Mouse (Mus musculus) limb, embryonic 11.5 days (tissue): Measurements from ENCODE around the gene Kcnj14. TPM values are rescaled to one million over a fixed set of nuclear protein-coding genes. Genes with fewer than 3 reads are reported as not detected.

ENCODE experiments used
- ATAC-seq: fragments of 200-750 bp; cut with Nextera tagmentation; 2 replicates; pipeline ENCODE4 v1.8.0; 2017; ENCODE audit warnings: low read depth; ENCODE audit not compliant: insufficient number of reproducible peaks, low FRiP score, low TSS enrichment
- DNase-seq: peaks from one replicate; pipeline ENCODE4 v3.0.0-alpha.2; 2015; ENCODE audit warnings: low spot score
- H3K27ac ChIP-seq: fragments of 300-500 bp; sonication (generic); replicated peaks from 2 replicates; pipeline ENCODE4 v1.5.1; 2014; ENCODE audit warnings: low read depth, mild to moderate bottlenecking, low read length
- H3K27me3 ChIP-seq: fragments of 300-500 bp; sonication (generic); 2 replicates; pipeline ENCODE4 v1.6.1; 2014; ENCODE audit warnings: mild to moderate bottlenecking, low read length, mixed read lengths; ENCODE audit not compliant: control insufficient read depth, insufficient read depth
- H3K36me3 ChIP-seq: fragments of 300-500 bp; sonication (generic); 2 replicates; pipeline ENCODE4 v1.6.1; 2014; ENCODE audit warnings: mild to moderate bottlenecking, low read length, moderate library complexity, mixed read lengths; ENCODE audit not compliant: control insufficient read depth, insufficient read depth
- H3K4me1 ChIP-seq: fragments of 300-500 bp; sonication (generic); 2 replicates; pipeline ENCODE4 v1.6.1; 2014; ENCODE audit warnings: low read length, mixed read lengths; ENCODE audit not compliant: control insufficient read depth, insufficient read depth
- H3K4me2 ChIP-seq: fragments of 300-500 bp; sonication (generic); 2 replicates; pipeline ENCODE4 v1.6.1; 2014; ENCODE audit warnings: low read depth, mild to moderate bottlenecking, moderate library complexity; ENCODE audit not compliant: severe bottlenecking
- H3K4me3 ChIP-seq: fragments of 300-500 bp; sonication (generic); 2 replicates; pipeline ENCODE4 v1.5.1; 2014; ENCODE audit warnings: low read depth, low read length
- H3K9ac ChIP-seq: fragments of 300-500 bp; sonication (generic); 2 replicates; pipeline ENCODE4 v1.6.1; 2014; ENCODE audit warnings: mild to moderate bottlenecking, low read length
- H3K9me3 ChIP-seq: fragments of 300-500 bp; sonication (generic); 2 replicates; pipeline ENCODE4 v1.6.1; 2016; ENCODE audit warnings: low read length; ENCODE audit not compliant: control insufficient read depth
- WGBS: fragments of 180-500 bp; shearing (Covaris S2); extraction: QIAGEN DNeasy Blood & Tissue Kit; methylation state at CpG from one replicate; pipeline ENCODE4 v1.1.7; 2014; 5-methylcytosine and 5-hydroxymethylcytosine counted together
- polyA plus RNA-seq: library from polyadenylated mRNA; unstranded; fragments of >200 nt; fragmentation: Nextera tagmentation; extraction: Ambion mirVana; gene quantifications from 2 replicates; pipeline ENCODE4 v1.2.1, GENCODE M21; 2014

Kcnj14 gene
- polyA plus RNA-seq, 1 experiment from 2014 or later: 1.4 TPM

DNA sequence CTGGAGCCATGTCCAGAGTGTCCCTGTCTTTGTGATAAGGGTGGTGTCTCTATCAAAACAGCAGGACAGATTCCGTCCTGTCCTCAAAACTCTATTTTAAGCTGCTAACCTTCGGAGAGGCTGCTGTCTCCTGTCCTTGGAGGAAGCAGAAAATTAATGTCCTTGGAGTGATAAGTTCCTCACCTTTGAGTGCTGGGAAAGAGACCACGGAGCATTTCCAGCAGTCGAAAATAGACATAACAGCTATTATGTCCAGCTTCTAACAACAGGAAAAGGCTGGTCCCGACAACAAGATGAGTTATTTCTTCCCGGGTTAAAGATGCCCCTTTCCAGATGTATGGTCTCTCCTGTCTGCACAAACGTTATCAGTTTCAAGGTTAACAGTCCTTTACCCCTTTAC lies 49.3 kb downstream of the Kcnj14 start:
- Histone ChIP-seq H3K4me3 (no peak overlapping the region), H3K27ac (no peak overlapping the region), H3K9ac (no peak overlapping the region), H3K9me3 (no peaks in the 10 kb centered on the region), H3K4me1 (no peaks in the 10 kb centered on the region), H3K27me3 (no peaks in the 10 kb centered on the region), H3K4me2 (no peak overlapping the region), H3K36me3 (no peaks in the 10 kb centered on the region)
- ATAC-seq: no peak
- WGBS: 79% methylated on average over 7 of the region's 7 CpGs
- DNase-seq: no peak

DNA sequence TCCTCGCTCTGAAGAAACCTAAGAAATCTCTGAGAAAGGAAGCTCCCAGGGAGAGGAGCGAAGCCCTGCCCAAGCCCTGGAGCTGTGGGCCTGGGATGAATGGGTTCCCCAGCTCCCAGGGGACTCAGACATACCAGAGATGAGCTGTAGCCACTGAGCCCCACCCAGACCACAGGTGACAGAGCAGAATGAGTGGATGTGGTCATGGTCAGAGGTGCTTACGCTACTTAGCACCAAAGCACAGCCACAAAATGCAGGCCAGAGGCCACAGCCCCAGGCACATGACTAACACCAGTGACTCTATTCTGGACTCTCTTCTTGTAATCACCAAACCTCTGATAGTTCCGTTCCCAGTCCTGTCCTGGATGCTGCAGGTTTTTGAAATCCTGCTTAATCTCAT lies 53.5 kb downstream of the Kcnj14 start:
- Histone ChIP-seq H3K9ac (no peak overlapping the region), H3K4me2 (no peak overlapping the region), H3K27ac (no peak overlapping the region), H3K27me3 (no peaks in the 10 kb centered on the region), H3K4me1 (no peaks in the 10 kb centered on the region), H3K4me3 (no peak overlapping the region), H3K36me3 (no peaks in the 10 kb centered on the region), H3K9me3 (no peaks in the 10 kb centered on the region)
- DNase-seq (no peak), ATAC-seq (no peak)
- WGBS: 71% methylated on average over 4 of the region's 4 CpGs

- 73% methylated on average over 8 of the region's 8 CpGs for WGBS
- Histone ChIP-seq H3K9me3 (no peaks in the 10 kb centered on the region), H3K4me2 (no peak overlapping the region), H3K4me3 (no peak overlapping the region), H3K27ac (no peak overlapping the region), H3K27me3 (no peaks in the 10 kb centered on the region), H3K4me1 (no peaks in the 10 kb centered on the region), H3K36me3 (no peaks in the 10 kb centered on the region), H3K9ac (no peak overlapping the region)
- DNase-seq: no peak
- no peak for ATAC-seq
Measured at GRCm38 (mm10) chr7:45770427-45771082, 54.0 kb downstream of the Kcnj14 start.

GRCm38 (mm10) chr7:45767500-45767899 lies 57.1 kb downstream of the Kcnj14 start:
- Histone ChIP-seq H3K4me2 (no peak overlapping the region), H3K9me3 (no peaks in the 10 kb centered on the region), H3K9ac (no peak overlapping the region), H3K4me1 (no peaks in the 10 kb centered on the region), H3K27ac (no peak overlapping the region), H3K27me3 (no peaks in the 10 kb centered on the region), H3K4me3 (no peak overlapping the region), H3K36me3 (no peaks in the 10 kb centered on the region)
- ATAC-seq (no peak), DNase-seq (no peak)
- WGBS: 88% methylated on average over 6 of the region's 6 CpGs

DNA sequence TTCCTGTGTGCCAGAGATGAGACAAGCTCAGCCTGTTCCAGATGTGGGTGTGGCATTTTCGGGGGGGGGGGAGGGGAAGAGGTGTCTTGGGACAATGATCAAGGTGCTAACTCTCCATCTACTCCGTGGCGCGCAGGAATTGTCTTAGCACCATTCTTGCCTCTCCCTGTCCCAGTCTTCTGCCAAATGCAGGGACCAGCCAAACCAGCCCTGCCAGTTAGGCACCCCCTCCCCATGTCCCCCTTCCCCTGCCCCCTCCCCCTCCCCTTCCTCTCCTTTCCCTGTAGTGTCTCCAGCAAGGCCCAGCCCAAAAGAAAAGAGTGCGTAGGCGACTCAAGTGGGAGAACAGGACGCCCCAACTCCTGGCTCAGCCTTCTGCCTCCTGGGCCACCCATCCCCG lies 57.8 kb downstream of the Kcnj14 start:
- H3K4me1 ChIP-seq: no peaks in the 10 kb centered on the region
- H3K27ac ChIP-seq: no peak overlapping the region
- no peaks in the 10 kb centered on the region for H3K9me3 ChIP-seq
- H3K4me3 ChIP-seq: no peak overlapping the region
- no peaks in the 10 kb centered on the region for H3K27me3 ChIP-seq
- no peak overlapping the region for H3K9ac ChIP-seq
- H3K36me3 ChIP-seq: no peaks in the 10 kb centered on the region
- no peak overlapping the region for H3K4me2 ChIP-seq
- no peak for DNase-seq
- no peak for ATAC-seq
- 49% methylated on average over 8 of the region's 8 CpGs for WGBS

Other genes with a start within 250 kb of the Kcnj14 start
- not detected in 2 replicates for gene Fgf21, start 209.3 kb downstream of the Kcnj14 start, polyA plus RNA-seq
- gene Fut1, start 207.5 kb downstream of the Kcnj14 start, polyA plus RNA-seq: 0.07 TPM in 1 of 2 replicates, not detected in the other
- not detected in 2 replicates for gene Izumo1, start 203.0 kb downstream of the Kcnj14 start, polyA plus RNA-seq
- 5.8 and 6.4 TPM in 2 replicates for gene Rasip1, start 197.3 kb downstream of the Kcnj14 start, polyA plus RNA-seq
- gene Mamstr, start 184.8 kb downstream of the Kcnj14 start, polyA plus RNA-seq: 2.8 and 5.1 TPM in 2 replicates
- gene Fut2, start 158.4 kb downstream of the Kcnj14 start, polyA plus RNA-seq: 0.12 and 0.28 TPM in 2 replicates
- 0.24 and 0.44 TPM in 2 replicates for gene Ntn5, start 140.8 kb downstream of the Kcnj14 start, polyA plus RNA-seq
- 0.11 and 0.37 TPM in 2 replicates for gene Sec1, start 130.4 kb downstream of the Kcnj14 start, polyA plus RNA-seq
- 5.1 and 5.5 TPM in 2 replicates for gene Car11, start 124.9 kb downstream of the Kcnj14 start, polyA plus RNA-seq
- gene Dbp, start 119.7 kb downstream of the Kcnj14 start, polyA plus RNA-seq: 4.2 and 4.9 TPM in 2 replicates
- gene Rpl18, start 109.3 kb downstream of the Kcnj14 start, polyA plus RNA-seq: 1,181 and 1,244 TPM in 2 replicates
- 28.4 and 28.5 TPM in 2 replicates for gene Sphk2, start 106.8 kb downstream of the Kcnj14 start, polyA plus RNA-seq
- 0.65 and 0.82 TPM in 2 replicates for gene Fam83e, start 103.6 kb downstream of the Kcnj14 start, polyA plus RNA-seq
- not detected in 2 replicates for gene Spaca4, start 99.0 kb downstream of the Kcnj14 start, polyA plus RNA-seq
- 3.6 and 4.6 TPM in 2 replicates for gene Lmtk3, start 41.0 kb downstream of the Kcnj14 start, polyA plus RNA-seq
- 0.77 and 3.2 TPM in 2 replicates for gene Sult2b1, start 40.1 kb downstream of the Kcnj14 start, polyA plus RNA-seq
- 176 TPM in 2 replicates for gene Cyth2, start 10.2 kb downstream of the Kcnj14 start, polyA plus RNA-seq
- gene Grwd1, start 6.2 kb upstream of the Kcnj14 start, polyA plus RNA-seq: 90.6 and 94.3 TPM in 2 replicates
- gene Kdelr1, start 48.0 kb upstream of the Kcnj14 start, polyA plus RNA-seq: 72.7 and 97.1 TPM in 2 replicates
- 0.07 TPM in 1 of 2 replicates, not detected in the other for gene Grin2d, start 53.6 kb upstream of the Kcnj14 start, polyA plus RNA-seq
- 1.0 and 1.8 TPM in 2 replicates for gene Syngr4, start 71.9 kb upstream of the Kcnj14 start, polyA plus RNA-seq
- gene Tmem143, start 72.2 kb upstream of the Kcnj14 start, polyA plus RNA-seq: 3.6 and 4.3 TPM in 2 replicates
- gene Emp3, start 96.6 kb upstream of the Kcnj14 start, polyA plus RNA-seq: 30.3 and 35.9 TPM in 2 replicates
- gene Ccdc114, start 99.3 kb upstream of the Kcnj14 start, polyA plus RNA-seq: 3.8 and 4.7 TPM in 2 replicates
- 0.15 and 0.21 TPM in 2 replicates for gene Abcc6, start 205.5 kb upstream of the Kcnj14 start, polyA plus RNA-seq
- 11.9 and 13.2 TPM in 2 replicates for gene Nomo1, start 208.9 kb upstream of the Kcnj14 start, polyA plus RNA-seq